Mouse (Mus musculus) spleen, adult 2 months (tissue): ENCODE data around the gene Cdc20b. TPM values are rescaled to one million over a fixed set of nuclear protein-coding genes. Genes with fewer than 3 reads are reported as not detected.
A peak's percentile ranks its signal among the peaks of the same experiment; 100 is the strongest.

ENCODE experiments used
- DNase-seq, 2 experiments: peaks; one replicate each; pipeline versions ENCODE4 v3.0.0 to v3.0.0-alpha.2; 2012 to 2021; ENCODE audit warnings: low spot score in 2 of 2, low read depth in 1 of 2
- H3K27ac ChIP-seq: fragments of 200-500 bp; 2 replicates; pipeline ENCODE4 v1.5.1; 2012; ENCODE audit warnings: low read length, inconsistent platforms; ENCODE audit not compliant: insufficient read depth
- H3K27me3 ChIP-seq: fragments of 200-500 bp; 2 replicates; pipeline ENCODE4 v1.6.1; 2012; ENCODE audit warnings: mild to moderate bottlenecking, moderate library complexity, low read length, inconsistent platforms; ENCODE audit not compliant: control insufficient read depth, insufficient read depth
- H3K36me3 ChIP-seq: fragments of 200-500 bp; 2 replicates; pipeline ENCODE4 v1.6.1; 2012; ENCODE audit warnings: mild to moderate bottlenecking, low read length, inconsistent platforms; ENCODE audit not compliant: control insufficient read depth, insufficient read depth
- H3K4me1 ChIP-seq: fragments of 200-500 bp; 2 replicates; pipeline ENCODE4 v1.6.1; 2011; ENCODE audit warnings: inconsistent platforms; ENCODE audit not compliant: control insufficient read depth, insufficient read depth, insufficient read length
- H3K4me3 ChIP-seq: fragments of 200-500 bp; 2 replicates; pipeline ENCODE4 v1.5.1; 2011; ENCODE audit warnings: mild to moderate bottlenecking, inconsistent platforms; ENCODE audit not compliant: insufficient read depth, insufficient read length; ENCODE audit errors: extremely low read depth
- CTCF ChIP-seq: fragments of 200-500 bp; IDR thresholded peaks from 2 replicates; pipeline ENCODE4 v1.5.1; 2011; ENCODE audit warnings: mild to moderate bottlenecking, inconsistent platforms; ENCODE audit not compliant: insufficient read depth, insufficient read length, insufficient replicate concordance; ENCODE audit errors: extremely low read depth
- POLR2A ChIP-seq: fragments of 200-500 bp; IDR thresholded peaks from 2 replicates; pipeline ENCODE4 v1.6.1; 2011; ENCODE audit warnings: low read depth, low read length, inconsistent platforms
- WGBS: fragments of 180-500 bp; shearing (Covaris S2); methylation state at CpG from one replicate; pipeline ENCODE4 v1.1.7; 2018; 5-methylcytosine and 5-hydroxymethylcytosine counted together
- polyA plus RNA-seq: library from polyadenylated mRNA; depleted of rRNA; stranded (reverse); fragments of >200 nt; gene quantifications from 2 replicates; pipeline ENCODE4 v1.2.3, GENCODE M21; 2012

Cdc20b gene
- polyA plus RNA-seq, 1 experiment = 0.26 TPM

GRCm38 (mm10) chr13:113061746-113062145 is 26.8 kb downstream of the Cdc20b start:
- DNase-seq = no peak
- Histone ChIP-seq H3K4me1 (no peaks in the 10 kb centered on the region), H3K27ac (no peak overlapping the region), H3K4me3 (no peak overlapping the region), H3K36me3 (no peaks in the 10 kb centered on the region), H3K27me3 (no peaks in the 10 kb centered on the region)
- 91% methylated on average over 6 of the region's 6 CpGs for WGBS
- TF ChIP-seq POLR2A (no peak), CTCF (no peak)

DNA sequence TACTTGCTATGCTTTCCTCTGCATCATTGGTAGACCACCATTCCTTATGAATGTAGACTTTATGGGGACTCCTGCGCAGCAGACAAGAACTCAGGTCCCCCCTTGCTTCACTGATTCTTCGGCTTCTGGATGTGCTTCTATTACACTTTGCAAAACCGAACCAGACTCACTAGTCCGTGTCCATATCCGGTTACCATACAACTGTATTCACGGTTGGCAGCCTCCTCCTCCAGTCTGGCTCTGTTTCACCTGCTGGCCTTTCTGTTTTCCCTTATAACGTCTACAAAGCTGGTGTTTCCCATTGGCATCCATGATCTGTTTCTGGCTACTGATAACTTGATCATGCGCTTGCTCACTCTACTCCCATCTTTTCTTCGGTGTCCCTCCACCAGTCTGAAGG is 29.6 kb downstream of the Cdc20b start:
- H3K27me3 ChIP-seq = no peaks in the 10 kb centered on the region
- no peaks in the 10 kb centered on the region for H3K4me1 ChIP-seq
- DNase-seq = no peak
- H3K36me3 ChIP-seq = no peaks in the 10 kb centered on the region
- 88% methylated on average over 9 of the region's 9 CpGs for WGBS
- no peak overlapping the region for H3K4me3 ChIP-seq
- TF ChIP-seq CTCF (no peak), POLR2A (no peak)
- no peak overlapping the region for H3K27ac ChIP-seq

DNA sequence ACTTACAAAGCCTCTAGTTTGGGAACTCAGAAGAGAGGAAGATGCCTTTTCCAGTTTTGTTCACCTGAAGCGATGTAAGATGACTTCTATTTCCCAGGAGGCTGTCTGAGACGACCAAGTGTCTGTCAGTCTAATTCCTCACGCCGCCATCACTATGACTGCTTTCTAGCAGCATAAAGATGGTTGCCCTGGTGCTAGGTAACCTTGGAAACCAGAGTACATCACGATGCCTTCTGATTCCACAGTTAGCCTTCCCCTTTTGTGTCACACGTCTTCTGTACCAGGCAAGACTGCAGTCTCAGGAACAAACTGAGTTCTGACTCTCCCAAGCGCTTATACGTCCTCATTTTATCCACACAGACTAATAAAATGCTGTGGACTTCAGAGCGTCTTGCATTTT is 44.1 kb downstream of the Cdc20b start:
- no peaks in the 10 kb centered on the region for H3K4me1 ChIP-seq
- no peak for DNase-seq
- H3K4me3 ChIP-seq = no peak overlapping the region
- no peaks in the 10 kb centered on the region for H3K27me3 ChIP-seq
- H3K27ac ChIP-seq = no peak overlapping the region
- no peaks in the 10 kb centered on the region for H3K36me3 ChIP-seq
- WGBS = 84% methylated on average over 9 of the region's 9 CpGs
- TF ChIP-seq POLR2A = no peak
- TF ChIP-seq CTCF = no peak

DNA sequence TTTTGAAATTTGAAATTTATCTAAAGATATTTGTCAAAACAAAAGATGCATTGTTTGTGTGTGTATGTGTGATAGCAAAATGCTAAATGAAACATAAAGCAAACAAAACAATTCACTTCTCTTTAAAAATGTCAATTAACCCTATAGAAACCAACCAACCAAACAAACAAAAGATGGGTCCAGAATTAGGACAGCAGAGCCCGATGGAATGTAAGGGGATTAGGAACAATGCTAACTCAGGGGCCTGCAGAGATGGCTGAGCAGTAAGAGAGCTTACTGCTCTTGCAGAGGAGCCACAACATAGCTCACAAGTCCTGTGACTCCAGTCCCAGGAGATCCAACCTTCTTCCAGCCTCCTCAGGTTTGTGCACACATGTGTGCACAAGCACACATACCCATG is 47.2 kb downstream of the Cdc20b start:
- WGBS = 81% methylated on average over 1 of the region's 1 CpGs
- TF ChIP-seq POLR2A (no peak), CTCF (no peak)
- DNase-seq = no peak
- no peak overlapping the region for H3K27ac ChIP-seq
- no peaks in the 10 kb centered on the region for H3K36me3 ChIP-seq
- no peak overlapping the region for H3K4me3 ChIP-seq
- no peaks in the 10 kb centered on the region for H3K4me1 ChIP-seq
- H3K27me3 ChIP-seq = no peaks in the 10 kb centered on the region

GRCm38 (mm10) chr13:113084732-113085131 is 49.8 kb downstream of the Cdc20b start:
- H3K4me3 ChIP-seq = no peak overlapping the region
- H3K36me3 ChIP-seq = no peaks in the 10 kb centered on the region
- no peak overlapping the region for H3K27ac ChIP-seq
- H3K27me3 ChIP-seq = no peaks in the 10 kb centered on the region
- DNase-seq = no peak
- H3K4me1 ChIP-seq = no peaks in the 10 kb centered on the region
- WGBS = 59% methylated on average over 5 of the region's 5 CpGs
- TF ChIP-seq CTCF = no peak
- no peak for TF ChIP-seq POLR2A

GRCm38 (mm10) chr13:113087226-113088017 is 52.5 kb downstream of the Cdc20b start:
- DNase-seq = peak in 1 of 2 experiments; percentile 9
- Histone ChIP-seq H3K36me3 (no peaks in the 10 kb centered on the region), H3K4me3 (no peak overlapping the region), H3K27me3 (no peaks in the 10 kb centered on the region), H3K27ac (no peak overlapping the region), H3K4me1 (no peaks in the 10 kb centered on the region)
- TF ChIP-seq POLR2A = no peak
- no peak for TF ChIP-seq CTCF
- WGBS = 64% methylated on average over 13 of the region's 13 CpGs

GRCm38 (mm10) chr13:113090489-113090888 is 55.6 kb downstream of the Cdc20b start:
- H3K4me3 ChIP-seq = no peak overlapping the region
- no peaks in the 10 kb centered on the region for H3K4me1 ChIP-seq
- H3K36me3 ChIP-seq = no peaks in the 10 kb centered on the region
- TF ChIP-seq POLR2A = no peak
- no peak for TF ChIP-seq CTCF
- WGBS = 68% methylated on average over 8 of the region's 8 CpGs
- no peaks in the 10 kb centered on the region for H3K27me3 ChIP-seq
- no peak for DNase-seq
- H3K27ac ChIP-seq = no peak overlapping the region
